ENCODE assay signal across 16 mouse cellular contexts in the genomic region with DNA sequence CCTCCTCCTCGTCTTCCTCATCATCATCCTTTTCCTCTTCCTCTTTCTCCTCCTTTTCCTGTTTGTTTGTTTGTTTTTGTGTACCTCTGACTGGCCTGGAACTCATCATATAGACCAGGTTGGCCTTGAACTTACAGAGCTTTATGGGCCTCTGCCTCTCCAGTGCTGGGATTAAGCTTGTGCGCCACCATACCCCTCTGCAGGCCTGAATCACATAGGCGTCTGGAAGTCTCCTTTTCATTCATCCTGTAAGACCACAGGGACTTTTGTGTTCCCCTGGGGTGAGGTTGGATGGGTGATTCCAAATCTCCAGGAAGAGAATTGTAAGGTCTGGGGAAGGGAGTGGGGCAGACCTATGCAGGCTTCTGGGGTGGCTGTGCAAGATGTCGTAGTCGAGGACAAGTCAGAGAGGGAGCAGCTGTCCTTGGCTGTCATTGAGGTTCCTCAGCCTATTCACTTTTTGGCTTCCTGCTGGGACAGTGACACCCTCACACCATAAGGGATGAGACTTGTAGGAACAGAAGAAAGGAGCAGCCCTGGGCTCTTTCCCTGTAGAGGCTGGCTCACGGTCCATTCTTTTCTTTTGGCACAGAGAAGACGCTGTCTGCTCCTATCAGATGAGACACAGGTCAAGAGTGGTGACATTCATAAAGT. TPM values are rescaled to one million over a fixed set of nuclear protein-coding genes. Genes with fewer than 3 reads are reported as not detected.
DNase-seq lines count a peak whose midpoint lies in the region; ATAC-seq and TF ChIP-seq lines count a peak whose summit lies in the region.
"Had no signal": no experiment of that assay in that cellular context is flagged by ENCODE, and none has a peak within 500 bp of the region (broad histone marks: within the 10 kb centered on the region; RNA-seq: fewer than 3 reads in every experiment).

No protein-coding gene starts in this region.

- no peak overlapping the region for H3K27ac ChIP-seq in heart, embryonic 10.5 days
- H3K27ac ChIP-seq in layer of hippocampus, adult 2 months: no peak overlapping the region
- H3K27ac ChIP-seq in forebrain, embryonic 15.5 days (replicated peaks): no peak overlapping the region
- H3K27ac ChIP-seq: hindbrain, embryonic 12.5 days; liver, embryonic 14.5 days; midbrain, embryonic 12.5 days had no signal

- H3K36me3 ChIP-seq in heart, embryonic 10.5 days: no peaks in the 10 kb centered on the region
- H3K36me3 ChIP-seq in forebrain, embryonic 15.5 days: no peaks in the 10 kb centered on the region
- H3K36me3 ChIP-seq: heart, embryonic 12.5 days; hindbrain, embryonic 12.5 days; midbrain, embryonic 12.5 days had no signal

- peaks cover 43% of the 10 kb centered on the region for H3K27me3 ChIP-seq in heart, embryonic 10.5 days (ENCODE audit: insufficient read depth, poor library complexity, severe bottlenecking)
- H3K27me3 ChIP-seq in forebrain, embryonic 15.5 days: no peaks in the 10 kb centered on the region
- H3K27me3 ChIP-seq: midbrain, embryonic 12.5 days had no signal

- no peaks in the 10 kb centered on the region for H3K9me3 ChIP-seq in heart, embryonic 10.5 days
- no peaks in the 10 kb centered on the region for H3K9me3 ChIP-seq in forebrain, embryonic 15.5 days
- H3K9me3 ChIP-seq: hindbrain, embryonic 12.5 days; midbrain, embryonic 12.5 days had no signal

- no peak for ATAC-seq in forebrain, embryonic 15.5 days (replicated peaks)

- no peak for TF ChIP-seq CTCF in layer of hippocampus, adult 2 months (conservative IDR thresholded peaks at IDR 0.05)

- 78% methylated on average over 7 of the region's 7 CpGs for WGBS in heart, embryonic 10.5 days
- 83% methylated on average over 7 of the region's 7 CpGs for whole genome bisulfite sequencing in forebrain, embryonic 15.5 days

- DNase-seq in heart, postnatal 4 days: peak; percentile 27
- DNase-seq in heart, embryonic 10.5 days (ENCODE audit: low spot score): no peak
- DNase-seq in 3T3-L1 (ENCODE audit: low read depth, low spot score): peak; percentile 66
- DNase-seq in ES-CJ7 (ENCODE audit: low read depth, low spot score): peak; percentile 24
- DNase-seq in lung, postnatal 4 days: peak; percentile 27 to 57
- no peak for DNase-seq in layer of hippocampus, adult 2 months (ENCODE audit: low spot score in 2 of 2)
- DNase-seq in kidney, postnatal 14 days: no peak
- DNase-seq: cerebellum, adult 11 months; cerebellum, postnatal 36 days; kidney, adult 2 months; thymus, adult 18-20 months had no signal

- H3K4me1 ChIP-seq in heart, embryonic 10.5 days: peaks cover 4% of the 10 kb centered on the region; the same call in 1 of the 2 replicates
- H3K4me1 ChIP-seq in forebrain, embryonic 15.5 days: no peaks in the 10 kb centered on the region
- H3K4me1 ChIP-seq: heart, embryonic 12.5 days; hindbrain, embryonic 12.5 days; midbrain, embryonic 12.5 days had no signal

- no peak overlapping the region for H3K4me3 ChIP-seq in heart, embryonic 10.5 days
- H3K4me3 ChIP-seq in layer of hippocampus, adult 2 months: no peak overlapping the region
- H3K4me3 ChIP-seq in forebrain, embryonic 15.5 days: no peak overlapping the region
- H3K4me3 ChIP-seq: heart, embryonic 12.5 days; hindbrain, embryonic 12.5 days; midbrain, embryonic 12.5 days had no signal

- no peak overlapping the region for H3K4me2 ChIP-seq in forebrain, embryonic 15.5 days (replicated peaks)
- H3K4me2 ChIP-seq: heart, embryonic 12.5 days; hindbrain, embryonic 12.5 days; midbrain, embryonic 12.5 days had no signal

- H3K9ac ChIP-seq in forebrain, embryonic 15.5 days (replicated peaks): no peak overlapping the region
- H3K9ac ChIP-seq: heart, embryonic 12.5 days; hindbrain, embryonic 12.5 days; liver, embryonic 14.5 days; midbrain, embryonic 12.5 days had no signal

RNA-seq across cellular contexts. Expression of gene Ltbp2, which starts 8.2 kb away (rescaled TPM):
- total RNA-seq in heart, postnatal 4 days (2021): 1 to 10 TPM; 7.6 to 8.9 TPM
- 0.23 and 0.26 TPM in 2 replicates for polyA plus RNA-seq in heart, embryonic 10.5 days (2016; fragmentation: Nextera tagmentation; extraction: Ambion mirVana)
- total RNA-seq in layer of hippocampus, adult 2 months (2021): under 1 TPM; 0.26 to 0.71 TPM
- 0.15 and 0.33 TPM in 2 replicates for polyA plus RNA-seq in forebrain, embryonic 15.5 days (2015; fragmentation: Nextera tagmentation; extraction: Ambion mirVana)

Comparison
In these comparisons a context has a peak if more than half of its experiments do, and no peak if none do; other contexts are left out.
1. DNase-seq: peak in heart, postnatal 4 days (single experiment), 3T3-L1 (single experiment), ES-CJ7 (single experiment) and lung, postnatal 4 days (2 of 2); none in heart, embryonic 10.5 days (single experiment), layer of hippocampus, adult 2 months (0 of 2) and kidney, postnatal 14 days (single experiment).
2. RNA of gene Ltbp2, which starts 8.2 kb away (total RNA-seq): 7.6 to 8.9 TPM in heart, postnatal 4 days; 0.26 to 0.71 TPM in layer of hippocampus, adult 2 months; every median in the first group is over 4 times any median in the second.